Mouse (Mus musculus) CH12.LX (cell line): ENCODE data around the gene Lrrc75b. TPM values are rescaled to one million over a fixed set of nuclear protein-coding genes. Genes with fewer than 3 reads are reported as not detected.
"Not testable (repeated sequence)": the region's sequence is repeated elsewhere in the genome, so short reads cannot be mapped to it uniquely, and the experiment has no call there.

Source experiments
- DNase-seq: peaks from one replicate; pipeline ENCODE4 v3.0.0-alpha.2; 2013; ENCODE audit errors: extremely low read depth
- H3K27ac ChIP-seq: 2 replicates; pipeline ENCODE4 v1.5.1; 2012; ENCODE audit warnings: low read depth, mild to moderate bottlenecking, control low read depth, moderate library complexity; ENCODE audit not compliant: insufficient read depth
- H3K27me3 ChIP-seq: replicated peaks from 2 replicates; pipeline ENCODE3; 2012; ENCODE audit warnings: inconsistent platforms
- H3K36me3 ChIP-seq, 2 experiments: replicated peaks in 1 of 2; 2 replicates each; pipeline versions ENCODE3 to v1.6.1; 2012; ENCODE audit warnings: inconsistent platforms in 1 of 2, low read length in 1 of 2, mild to moderate bottlenecking in 1 of 2, mixed read lengths in 1 of 2, moderate library complexity in 1 of 2; ENCODE audit not compliant: control insufficient read depth in 1 of 2, insufficient read depth in 1 of 2
- H3K4me1 ChIP-seq, 2 experiments: 2 replicates each; pipeline ENCODE4 v1.6.1; 2012; ENCODE audit warnings: inconsistent platforms in 1 of 2, moderate library complexity in 1 of 2; ENCODE audit not compliant: insufficient read depth in 2 of 2, control insufficient read depth in 1 of 2
- H3K4me2 ChIP-seq: 2 replicates; pipeline ENCODE4 v1.6.1; 2012; ENCODE audit warnings: low read depth, mild to moderate bottlenecking, control low read depth; ENCODE audit not compliant: poor library complexity, insufficient read depth, severe bottlenecking
- H3K4me3 ChIP-seq, 3 experiments: fragments of 150-350 bp in 1 of 3; sonication (generic) in 1 of 3; replicated peaks in 1 of 3; 2 replicates each; pipeline versions ENCODE3 to v1.5.1; 2011 to 2012; ENCODE audit warnings: low read depth in 2 of 3, low read length in 2 of 3, mild to moderate bottlenecking in 2 of 3, moderate library complexity in 2 of 3, control low read depth in 1 of 3, improper control_type of control experiment in 1 of 3, inconsistent platforms in 1 of 3, mixed read lengths in 1 of 3; ENCODE audit not compliant: poor library complexity in 1 of 3
- H3K79me2 ChIP-seq: replicated peaks from 2 replicates; pipeline ENCODE4 v1.6.1; 2012; ENCODE audit warnings: mild to moderate bottlenecking, moderate library complexity; ENCODE audit not compliant: control insufficient read depth, poor library complexity, insufficient read depth, severe bottlenecking; ENCODE audit errors: extremely low read depth
- H3K9ac ChIP-seq: 2 replicates; pipeline ENCODE4 v1.6.1; 2012; ENCODE audit warnings: low read depth, mild to moderate bottlenecking, control low read depth, moderate library complexity; ENCODE audit not compliant: insufficient read depth
- H3K9me3 ChIP-seq: replicated peaks from 2 replicates; pipeline ENCODE3; 2012; ENCODE audit warnings: low read length, inconsistent platforms, mixed read lengths
- CHD1 ChIP-seq: IDR thresholded peaks from 2 replicates; pipeline ENCODE4 v1.6.1; 2012; ENCODE audit warnings: low read depth, low read length, improper control_type of control experiment, inconsistent platforms
- CTCF ChIP-seq, 2 experiments: IDR thresholded peaks in 1 of 2; conservative IDR thresholded peaks in 1 of 2; 2 replicates each; pipeline ENCODE4 v1.5.1; 2011 to 2012; ENCODE audit warnings: low read depth in 2 of 2, low read length in 2 of 2, improper control_type of control experiment in 1 of 2, inconsistent platforms in 1 of 2, mild to moderate bottlenecking in 1 of 2, moderate library complexity in 1 of 2
- E2F4 ChIP-seq: IDR thresholded peaks from 2 replicates; pipeline ENCODE4 v1.6.1; 2011; ENCODE audit warnings: low read depth, low read length, improper control_type of control experiment; ENCODE audit not compliant: insufficient replicate concordance
- ELF1 ChIP-seq: IDR thresholded peaks from 2 replicates; pipeline ENCODE4 v1.6.1; 2014; ENCODE audit warnings: low read depth, mild to moderate bottlenecking, inconsistent platforms, low read length, improper control_type of control experiment
- GABPA ChIP-seq: IDR thresholded peaks from 2 replicates; pipeline ENCODE4 v1.6.1; 2012; ENCODE audit warnings: low read depth, low read length, improper control_type of control experiment, inconsistent platforms; ENCODE audit not compliant: insufficient replicate concordance
- HCFC1 ChIP-seq: IDR thresholded peaks from 2 replicates; pipeline ENCODE4 v1.6.1; 2012; ENCODE audit warnings: low read depth, mild to moderate bottlenecking, inconsistent platforms, low read length, improper control_type of control experiment
- JUND ChIP-seq: conservative IDR thresholded peaks from 2 replicates; pipeline ENCODE4 v1.6.1; 2011; ENCODE audit warnings: low read depth, low read length, improper control_type of control experiment
- MAFK ChIP-seq: IDR thresholded peaks from 2 replicates; pipeline ENCODE4 v1.6.1; 2011; ENCODE audit warnings: low read length, improper control_type of control experiment; ENCODE audit not compliant: insufficient replicate concordance
- MEF2A ChIP-seq: IDR thresholded peaks from 2 replicates; pipeline ENCODE4 v1.6.1; 2014; ENCODE audit warnings: low read depth, mild to moderate bottlenecking, inconsistent platforms, low read length, improper control_type of control experiment, borderline replicate concordance
- MXI1 ChIP-seq: IDR thresholded peaks from 2 replicates; pipeline ENCODE4 v1.6.1; 2011; ENCODE audit warnings: mild to moderate bottlenecking, low read depth, low read length, improper control_type of control experiment
- MYC ChIP-seq: IDR thresholded peaks from 2 replicates; pipeline ENCODE4 v1.6.1; 2011; ENCODE audit warnings: low read depth, mild to moderate bottlenecking, improper control_type of control experiment, low read length
- NELFE ChIP-seq: IDR thresholded peaks from 2 replicates; pipeline ENCODE4 v1.6.1; 2011; ENCODE audit warnings: low read depth, low read length, improper control_type of control experiment
- SIN3A ChIP-seq: IDR thresholded peaks from 2 replicates; pipeline ENCODE4 v1.6.1; 2012; ENCODE audit warnings: low read length, improper control_type of control experiment, inconsistent platforms
- UBTF ChIP-seq: IDR thresholded peaks from 2 replicates; pipeline ENCODE4 v1.6.1; 2012; ENCODE audit warnings: low read depth, mild to moderate bottlenecking, inconsistent platforms, low read length, improper control_type of control experiment, moderate library complexity
- ZC3H11A ChIP-seq: IDR thresholded peaks from 2 replicates; pipeline ENCODE4 v1.6.1; 2012; ENCODE audit warnings: low read depth, mild to moderate bottlenecking, inconsistent platforms, low read length, improper control_type of control experiment
- ZNF384 ChIP-seq: IDR thresholded peaks from 2 replicates; pipeline ENCODE4 v1.6.1; 2012; ENCODE audit warnings: low read depth, low read length, improper control_type of control experiment, inconsistent platforms
- dilution Hi-C: fragments of 300-500 bp; cut with MboI; formaldehyde crosslinking; loops from 2 replicates; pipeline ENCODE4 v1.14.3; 2020; ENCODE audit warnings: low sequenced_read_pairs; ENCODE audit not compliant: extremely low pct_unique_long_range_greater_than_20kb, extremely low pct_ligation_motif_present
- in situ Hi-C: fragments of 300-500 bp; cut with MboI; formaldehyde crosslinking; loops from 3 replicates; pipeline ENCODE4 v1.14.3; 2019; ENCODE audit warnings: low sequenced_read_pairs, low pct_ligation_motif_present, low pct_unique_long_range_greater_than_20kb, mixed read lengths
- polyA plus RNA-seq: library from polyadenylated mRNA; unstranded; fragments of >175 nt; gene quantifications from 2 replicates; pipeline ENCODE4 v1.2.1, GENCODE M21; 2012; ENCODE audit warnings: low read depth; ENCODE audit not compliant: insufficient read length
- total RNA-seq, 2 experiments: library from RNA; depleted of rRNA; stranded (reverse); fragments of 300-350 nt in 1 of 2; fragments of >200 nt in 1 of 2; gene quantifications; 2 replicates each; pipeline ENCODE4 v1.2.3; 2012 to 2014

The Lrrc75b gene
- total and polyA plus RNA-seq, 3 experiments: not detected

GRCm38 (mm10) chr10:75568029-75568428, 7.9 kb upstream of the Lrrc75b start:
- in situ Hi-C loops: no loop called here

GRCm38 (mm10) chr10:75566765-75567164, 6.6 kb upstream of the Lrrc75b start:
- not testable (repeated sequence) for H3K4me2 ChIP-seq, H3K4me3 ChIP-seq, H3K9ac ChIP-seq
- TF ChIP-seq CTCF (conservative IDR thresholded peaks at IDR 0.05 in 1 of 2, IDR thresholded peaks at IDR 0.05 in 1 of 2; ENCODE audit: low read depth in 2 of 2, low read length in 2 of 2): peak in 1 of 2 experiments; percentile 32; a peak in 2 of 4 replicates
- TF ChIP-seq, all 38 proteins: peak for 1; not testable (repeated sequence) for 37
- DNase-seq, dilution Hi-C loops, H3K36me3 ChIP-seq, H3K79me2 ChIP-seq, in situ Hi-C loops, H3K27ac ChIP-seq, H3K9me3 ChIP-seq, H3K27me3 ChIP-seq: not testable (repeated sequence)
- H3K4me1 ChIP-seq: peaks cover 16 to 38% of the 10 kb centered on the region in 2 experiments

More at GRCm38 (mm10) chr10:75568029-75568428, 7.9 kb upstream of the Lrrc75b start:
- H3K79me2 ChIP-seq: no peaks in the 10 kb centered on the region
- no peak for TF ChIP-seq UBTF
- TF ChIP-seq JUND: no peak
- TF ChIP-seq MYC: no peak
- TF ChIP-seq ZC3H11A: no peak
- TF ChIP-seq NELFE: no peak
- no peak for TF ChIP-seq GABPA
- TF ChIP-seq ZNF384: no peak
- no peak for TF ChIP-seq CHD1
- no peak for TF ChIP-seq ELF1
- TF ChIP-seq MAFK: no peak
- no peak for TF ChIP-seq E2F4
- no peak for TF ChIP-seq MXI1
- H3K4me3 ChIP-seq: no peak overlapping the region
- dilution Hi-C loops: no loop called here
- no peak for DNase-seq
- no peak overlapping the region for H3K4me2 ChIP-seq
- H3K36me3 ChIP-seq: no peaks in the 10 kb centered on the region
- H3K27me3 ChIP-seq: peaks cover under 1% of the 10 kb centered on the region
- no peak overlapping the region for H3K27ac ChIP-seq
- H3K9me3 ChIP-seq: no peaks in the 10 kb centered on the region
- peaks cover 16 to 47% of the 10 kb centered on the region in 2 experiments for H3K4me1 ChIP-seq
- H3K9ac ChIP-seq: no peak overlapping the region

GRCm38 (mm10) chr10:75566321-75566720, 6.2 kb upstream of the Lrrc75b start:
- Histone ChIP-seq H3K9me3 (no peaks in the 10 kb centered on the region), H3K4me3 (no peak overlapping the region), H3K4me1 (peaks cover 14 to 33% of the 10 kb centered on the region in 2 experiments), H3K36me3 (no peaks in the 10 kb centered on the region), H3K4me2 (no peak overlapping the region), H3K79me2 (no peaks in the 10 kb centered on the region), H3K27ac (no peak overlapping the region), H3K27me3 (peaks cover 4% of the 10 kb centered on the region), H3K9ac (no peak overlapping the region)
- DNase-seq: no peak
- no peak for TF ChIP-seq HCFC1
- peak in 1 of 2 experiments; percentile 21; a peak in 2 of 4 replicates for TF ChIP-seq CTCF (conservative IDR thresholded peaks at IDR 0.05 in 1 of 2, IDR thresholded peaks at IDR 0.05 in 1 of 2; ENCODE audit: low read depth in 2 of 2, low read length in 2 of 2)
- no peak for TF ChIP-seq MEF2A
- TF ChIP-seq SIN3A: no peak
- TF ChIP-seq E2F4: no peak
- in situ Hi-C loops (no loop called here), dilution Hi-C loops (no loop called here)
